Mouse (Mus musculus): ENCODE measurements around the gene Prkcb. TPM values are rescaled to one million over a fixed set of nuclear protein-coding genes. Genes with fewer than 3 reads are reported as not detected.

Prkcb gene
- total and polyA plus RNA-seq, 2 experiments from 2014 or later = 196 to 307 TPM

DNA sequence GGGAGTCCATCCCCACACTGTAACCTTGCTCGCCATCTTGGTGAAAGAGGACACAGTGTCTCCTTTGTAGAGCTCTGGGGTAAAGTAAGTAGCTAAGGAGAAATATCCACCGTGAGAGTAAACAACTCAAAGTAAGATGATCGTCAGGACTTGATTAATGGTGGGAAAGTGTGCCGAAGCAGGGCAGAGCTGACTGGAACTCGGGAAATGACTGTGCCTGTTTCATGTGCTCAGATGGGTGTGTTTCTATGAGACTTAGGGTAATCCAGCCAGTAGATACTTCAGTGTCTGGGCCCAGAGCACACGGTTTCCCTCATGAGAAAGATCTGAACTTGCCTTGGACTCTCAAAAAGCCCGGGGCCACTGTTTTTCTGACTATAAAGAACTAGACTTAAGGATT lies 5.6 kb downstream of the Prkcb start:
- Histone ChIP-seq H3K27me3 (ENCODE audit: insufficient read depth, low read length) (no peaks in the 10 kb centered on the region), H3K27ac (ENCODE audit: low read depth, low read length) (no peak overlapping the region), H3K4me3 (ENCODE audit: low read depth, low read length) (no peak overlapping the region), H3K4me1 (ENCODE audit: insufficient read depth, low read length) (0 out of 2 replicates have a peak, but pooled peaks cover 11% of the 10 kb centered on the region), H3K36me3 (ENCODE audit: insufficient read depth, low read length) (peaks cover 9% of the 10 kb centered on the region; the same call in 1 of the 2 replicates), H3K9me3 (ENCODE audit: low read length) (no peaks in the 10 kb centered on the region), H3K9ac (replicated peaks; ENCODE audit: low read length, poor library complexity, severe bottlenecking) (no peak overlapping the region), H3K4me2 (ENCODE audit: low read depth, low read length, poor library complexity, severe bottlenecking) (no peak overlapping the region)
- no peak for ATAC-seq (ENCODE audit: low FRiP score)
- TF ChIP-seq CTCF (IDR thresholded peaks at IDR 0.05) = no peak
- 95% methylated on average over 7 of the region's 7 CpGs for WGBS
- no peak for DNase-seq (ENCODE audit: low spot score)

- no peak overlapping the region for H3K4me3 ChIP-seq (ENCODE audit: low read depth, low read length)
- H3K9ac ChIP-seq (replicated peaks; ENCODE audit: low read length, poor library complexity, severe bottlenecking) = no peak overlapping the region
- TF ChIP-seq CTCF (IDR thresholded peaks at IDR 0.05) = no peak
- H3K9me3 ChIP-seq (ENCODE audit: low read length) = no peaks in the 10 kb centered on the region
- no peak overlapping the region for H3K27ac ChIP-seq (ENCODE audit: low read depth, low read length)
- H3K36me3 ChIP-seq (ENCODE audit: insufficient read depth, low read length) = peaks cover 9% of the 10 kb centered on the region; the same call in 1 of the 2 replicates
- no peak overlapping the region for H3K4me2 ChIP-seq (ENCODE audit: low read depth, low read length, poor library complexity, severe bottlenecking)
- H3K4me1 ChIP-seq (ENCODE audit: insufficient read depth, low read length) = 0 out of 2 replicates have a peak, but pooled peaks cover 9% of the 10 kb centered on the region
- no peak for DNase-seq (ENCODE audit: low spot score)
- no peaks in the 10 kb centered on the region for H3K27me3 ChIP-seq (ENCODE audit: insufficient read depth, low read length)
- WGBS = 94% methylated on average over 4 of the region's 4 CpGs
- ATAC-seq (ENCODE audit: low FRiP score) = no peak
These were observed 6.8 kb downstream of the Prkcb start for GRCm38 (mm10) chr7:122295363-122295762.

DNA sequence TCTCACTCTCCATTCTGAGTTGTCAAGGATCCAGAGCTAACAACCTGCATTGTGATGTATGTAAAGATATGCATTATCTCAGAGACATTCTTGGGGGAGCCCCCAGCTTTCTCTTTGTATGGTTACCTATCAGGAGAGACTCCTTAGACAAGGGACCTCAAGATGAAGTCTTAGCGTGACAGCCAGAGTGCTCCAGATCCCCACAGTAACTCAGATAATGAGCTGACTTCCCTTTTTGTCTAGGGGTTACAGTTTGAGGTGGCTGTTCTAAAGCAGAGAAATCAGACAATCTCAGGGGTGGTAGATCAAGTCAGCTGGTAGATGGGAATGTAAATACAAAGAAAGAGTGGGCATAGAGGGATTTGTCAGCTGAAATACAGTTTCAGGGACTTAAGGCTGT lies 7.8 kb downstream of the Prkcb start:
- Histone ChIP-seq H3K9me3 (ENCODE audit: low read length) (no peaks in the 10 kb centered on the region), H3K36me3 (ENCODE audit: insufficient read depth, low read length) (peaks cover 9% of the 10 kb centered on the region; the same call in 1 of the 2 replicates), H3K4me2 (ENCODE audit: low read depth, low read length, poor library complexity, severe bottlenecking) (no peak overlapping the region), H3K4me1 (ENCODE audit: insufficient read depth, low read length) (0 out of 2 replicates have a peak, but pooled peaks cover 4% of the 10 kb centered on the region), H3K27ac (ENCODE audit: low read depth, low read length) (no peak overlapping the region), H3K9ac (replicated peaks; ENCODE audit: low read length, poor library complexity, severe bottlenecking) (no peak overlapping the region), H3K4me3 (ENCODE audit: low read depth, low read length) (no peak overlapping the region), H3K27me3 (ENCODE audit: insufficient read depth, low read length) (no peaks in the 10 kb centered on the region)
- DNase-seq (ENCODE audit: low spot score) (no peak), ATAC-seq (ENCODE audit: low FRiP score) (no peak)
- TF ChIP-seq CTCF (IDR thresholded peaks at IDR 0.05) = no peak
- 71% methylated on average over 1 of the region's 1 CpGs for WGBS

- ATAC-seq (ENCODE audit: low FRiP score) (no peak), DNase-seq (ENCODE audit: low spot score) (no peak)
- H3K9ac ChIP-seq (replicated peaks; ENCODE audit: low read length, poor library complexity, severe bottlenecking) = no peak overlapping the region
- H3K27me3 ChIP-seq (ENCODE audit: insufficient read depth, low read length) = no peaks in the 10 kb centered on the region
- WGBS = 89% methylated on average over 3 of the region's 3 CpGs
- H3K4me3 ChIP-seq (ENCODE audit: low read depth, low read length) = no peak overlapping the region
- H3K4me2 ChIP-seq (ENCODE audit: low read depth, low read length, poor library complexity, severe bottlenecking) = no peak overlapping the region
- H3K4me1 ChIP-seq (ENCODE audit: insufficient read depth, low read length) = 0 out of 2 replicates have a peak, but pooled peaks cover under 1% of the 10 kb centered on the region
- no peaks in the 10 kb centered on the region for H3K9me3 ChIP-seq (ENCODE audit: low read length)
- no peak overlapping the region for H3K27ac ChIP-seq (ENCODE audit: low read depth, low read length)
- TF ChIP-seq CTCF (IDR thresholded peaks at IDR 0.05) = no peak
- peaks cover 9% of the 10 kb centered on the region; the same call in 1 of the 2 replicates for H3K36me3 ChIP-seq (ENCODE audit: insufficient read depth, low read length)
These were observed 8.3 kb downstream of the Prkcb start for GRCm38 (mm10) chr7:122296805-122297204.

GRCm38 (mm10) chr7:122297627-122298026 lies 9.1 kb downstream of the Prkcb start:
- 69% methylated on average over 3 of the region's 3 CpGs for WGBS

GRCm38 (mm10) chr7:122298715-122299114 lies 10.2 kb downstream of the Prkcb start:
- H3K4me2 ChIP-seq (ENCODE audit: low read depth, low read length, poor library complexity, severe bottlenecking) = no peak overlapping the region
- H3K4me3 ChIP-seq (ENCODE audit: low read depth, low read length) = no peak overlapping the region
- DNase-seq (ENCODE audit: low spot score) (no peak), ATAC-seq (ENCODE audit: low FRiP score) (no peak)
- no peak overlapping the region for H3K9ac ChIP-seq (replicated peaks; ENCODE audit: low read length, poor library complexity, severe bottlenecking)
- WGBS = 74% methylated on average over 2 of the region's 2 CpGs
- peaks cover 9% of the 10 kb centered on the region; the same call in 1 of the 2 replicates for H3K36me3 ChIP-seq (ENCODE audit: insufficient read depth, low read length)
- no peak for TF ChIP-seq CTCF (IDR thresholded peaks at IDR 0.05)
- H3K9me3 ChIP-seq (ENCODE audit: low read length) = no peaks in the 10 kb centered on the region
- H3K4me1 ChIP-seq (ENCODE audit: insufficient read depth, low read length) = no peaks in the 10 kb centered on the region
- no peaks in the 10 kb centered on the region for H3K27me3 ChIP-seq (ENCODE audit: insufficient read depth, low read length)
- no peak overlapping the region for H3K27ac ChIP-seq (ENCODE audit: low read depth, low read length)

More at GRCm38 (mm10) chr7:122297627-122298026, 9.1 kb downstream of the Prkcb start:
- Histone ChIP-seq H3K9ac (replicated peaks; ENCODE audit: low read length, poor library complexity, severe bottlenecking) (no peak overlapping the region), H3K36me3 (ENCODE audit: insufficient read depth, low read length) (peaks cover 9% of the 10 kb centered on the region; the same call in 1 of the 2 replicates), H3K4me3 (ENCODE audit: low read depth, low read length) (no peak overlapping the region), H3K27me3 (ENCODE audit: insufficient read depth, low read length) (no peaks in the 10 kb centered on the region), H3K4me1 (ENCODE audit: insufficient read depth, low read length) (no peaks in the 10 kb centered on the region), H3K9me3 (ENCODE audit: low read length) (no peaks in the 10 kb centered on the region), H3K4me2 (ENCODE audit: low read depth, low read length, poor library complexity, severe bottlenecking) (no peak overlapping the region), H3K27ac (ENCODE audit: low read depth, low read length) (no peak overlapping the region)
- ATAC-seq (ENCODE audit: low FRiP score) (no peak), DNase-seq (ENCODE audit: low spot score) (no peak)
- no peak for TF ChIP-seq CTCF (IDR thresholded peaks at IDR 0.05)

Measured in midbrain, postnatal 0 days (tissue).